Mouse (Mus musculus): ENCODE measurements around the gene Mgp. TPM values are rescaled to one million over a fixed set of nuclear protein-coding genes. Genes with fewer than 3 reads are reported as not detected.

Gene Mgp
- polyA plus RNA-seq (2012; rRNA removed) = 4,728 and 4,770 TPM in 2 replicates

GRCm38 (mm10) chr6:136875670-136876069 lies at the start of gene Mgp:
Mgp (minus strand) TSS chr6:136875823.
- no peak for DNase-seq (ENCODE audit: low spot score)

GRCm38 (mm10) chr6:136925049-136925448 lies 49.4 kb upstream of the Mgp start:
- no peak for DNase-seq (ENCODE audit: low spot score)

- no peak for DNase-seq (ENCODE audit: low spot score)
Measured at GRCm38 (mm10) chr6:136923532-136923931, 47.9 kb upstream of the Mgp start, which contains the start of gene Pde6h. Pde6h (plus strand) TSS chr6:136923832.

- DNase-seq (ENCODE audit: low spot score) = no peak
Measured at GRCm38 (mm10) chr6:136922871-136923270, 47.2 kb upstream of the Mgp start.

GRCm38 (mm10) chr6:136922080-136922479 lies 46.5 kb upstream of the Mgp start, which contains the start of gene Erp27:
Erp27 (minus strand) TSS chr6:136922180.
- DNase-seq (ENCODE audit: low spot score) = no peak

GRCm38 (mm10) chr6:136921601-136922000 lies 46.0 kb upstream of the Mgp start:
- no peak for DNase-seq (ENCODE audit: low spot score)

GRCm38 (mm10) chr6:136920320-136921257 lies 45.0 kb upstream of the Mgp start:
- no peak for DNase-seq (ENCODE audit: low spot score)

GRCm38 (mm10) chr6:136917885-136918284 lies 42.3 kb upstream of the Mgp start:
- DNase-seq (ENCODE audit: low spot score) = no peak

- DNase-seq (ENCODE audit: low spot score) = no peak
Measured at GRCm38 (mm10) chr6:136915721-136916395, 40.2 kb upstream of the Mgp start.

- no peak for DNase-seq (ENCODE audit: low spot score)
Measured at GRCm38 (mm10) chr6:136914234-136914633, 38.6 kb upstream of the Mgp start.

GRCm38 (mm10) chr6:136913384-136914126 lies 37.9 kb upstream of the Mgp start:
- no peak for DNase-seq (ENCODE audit: low spot score)

- DNase-seq (ENCODE audit: low spot score) = no peak
Measured at GRCm38 (mm10) chr6:136912751-136913265, 37.2 kb upstream of the Mgp start.

GRCm38 (mm10) chr6:136910247-136910890 lies 34.7 kb upstream of the Mgp start:
- no peak for DNase-seq (ENCODE audit: low spot score)

GRCm38 (mm10) chr6:136906937-136907293 lies 31.3 kb upstream of the Mgp start:
- no peak for DNase-seq (ENCODE audit: low spot score)

- DNase-seq (ENCODE audit: low spot score) = no peak
Measured at GRCm38 (mm10) chr6:136906283-136906936, 30.8 kb upstream of the Mgp start.

- no peak for DNase-seq (ENCODE audit: low spot score)
Measured at GRCm38 (mm10) chr6:136903885-136904470, 28.4 kb upstream of the Mgp start.

GRCm38 (mm10) chr6:136902527-136902926 lies 26.9 kb upstream of the Mgp start:
- DNase-seq (ENCODE audit: low spot score) = no peak

GRCm38 (mm10) chr6:136901010-136901409 lies 25.4 kb upstream of the Mgp start:
- no peak for DNase-seq (ENCODE audit: low spot score)

- no peak for DNase-seq (ENCODE audit: low spot score)
Measured at GRCm38 (mm10) chr6:136900369-136901009, 24.9 kb upstream of the Mgp start.

GRCm38 (mm10) chr6:136898954-136899353 lies 23.3 kb upstream of the Mgp start:
- no peak for DNase-seq (ENCODE audit: low spot score)
